Mouse (Mus musculus): ENCODE results near the gene Zcchc3. TPM values are rescaled to one million over a fixed set of nuclear protein-coding genes. Genes with fewer than 3 reads are reported as not detected.
A peak's percentile ranks its signal among the peaks of the same experiment; 100 is the strongest.

The Zcchc3 gene
- polyA plus RNA-seq, 1 experiment from 2014 or later: 41.0 TPM

- ATAC-seq (ENCODE audit: insufficient number of reproducible peaks, insufficient read depth, low FRiP score, low read depth): no peak
- peaks cover 31% of the 10 kb centered on the region for H3K4me1 ChIP-seq (ENCODE audit: control insufficient read depth, insufficient read depth, low read length)
These were observed 852 bp downstream of the Zcchc3 start for GRCm38 (mm10) chr2:152413765-152414584.

GRCm38 (mm10) chr2:152413158-152413764 lies 1.6 kb downstream of the Zcchc3 start:
- H3K27ac ChIP-seq (ENCODE audit: low read length): peak overlapping the region; percentile 99
- ATAC-seq (ENCODE audit: insufficient number of reproducible peaks, insufficient read depth, low FRiP score, low read depth): no peak
- H3K27me3 ChIP-seq (ENCODE audit: control insufficient read depth, insufficient read depth, low read length): no peaks in the 10 kb centered on the region
- WGBS: under 1% methylated on average over 21 of the region's 21 CpGs
- peaks cover 31% of the 10 kb centered on the region for H3K4me1 ChIP-seq (ENCODE audit: control insufficient read depth, insufficient read depth, low read length)
- no peaks in the 10 kb centered on the region for H3K9me3 ChIP-seq (ENCODE audit: control insufficient read depth, low read depth, low read length)
- H3K4me3 ChIP-seq (ENCODE audit: low read depth, low read length): peak overlapping the region; percentile 85
- peak overlapping the region; percentile 99 for H3K9ac ChIP-seq (replicated peaks; ENCODE audit: low read depth, low read length)
- H3K36me3 ChIP-seq (ENCODE audit: control insufficient read depth, insufficient read depth, low read length): no peaks in the 10 kb centered on the region
- peak overlapping the region; percentile 92 for H3K4me2 ChIP-seq (replicated peaks; ENCODE audit: low read depth, low read length)

More at GRCm38 (mm10) chr2:152413765-152414584, 852 bp downstream of the Zcchc3 start:
- Histone ChIP-seq H3K4me2 (replicated peaks; ENCODE audit: low read depth, low read length) (peak overlapping the region; percentile 92), H3K9ac (replicated peaks; ENCODE audit: low read depth, low read length) (peak overlapping the region; percentile 99), H3K27ac (ENCODE audit: low read length) (peak overlapping the region; percentile 99), H3K4me3 (ENCODE audit: low read depth, low read length) (peak overlapping the region; percentile 85), H3K27me3 (ENCODE audit: control insufficient read depth, insufficient read depth, low read length) (no peaks in the 10 kb centered on the region), H3K36me3 (ENCODE audit: control insufficient read depth, insufficient read depth, low read length) (no peaks in the 10 kb centered on the region), H3K9me3 (ENCODE audit: control insufficient read depth, low read depth, low read length) (no peaks in the 10 kb centered on the region)
- WGBS: under 1% methylated on average over 86 of the region's 86 CpGs

- no peaks in the 10 kb centered on the region for H3K9me3 ChIP-seq (ENCODE audit: control insufficient read depth, low read depth, low read length)
- peak overlapping the region; percentile 85 for H3K4me3 ChIP-seq (ENCODE audit: low read depth, low read length)
- H3K9ac ChIP-seq (replicated peaks; ENCODE audit: low read depth, low read length): peak overlapping the region; percentile 99
- H3K4me1 ChIP-seq (ENCODE audit: control insufficient read depth, insufficient read depth, low read length): peaks cover 31% of the 10 kb centered on the region
- H3K27me3 ChIP-seq (ENCODE audit: control insufficient read depth, insufficient read depth, low read length): no peaks in the 10 kb centered on the region
- 3% methylated on average over 15 of the region's 15 CpGs for WGBS
- H3K27ac ChIP-seq (ENCODE audit: low read length): peak overlapping the region; percentile 99
- no peaks in the 10 kb centered on the region for H3K36me3 ChIP-seq (ENCODE audit: control insufficient read depth, insufficient read depth, low read length)
- H3K4me2 ChIP-seq (replicated peaks; ENCODE audit: low read depth, low read length): peak overlapping the region; percentile 92
- no peak for ATAC-seq (ENCODE audit: insufficient number of reproducible peaks, insufficient read depth, low FRiP score, low read depth)
These were observed 2.2 kb downstream of the Zcchc3 start for GRCm38 (mm10) chr2:152412526-152413157.

GRCm38 (mm10) chr2:152411471-152411870 lies 3.4 kb downstream of the Zcchc3 start:
- H3K4me2 ChIP-seq (replicated peaks; ENCODE audit: low read depth, low read length): peak overlapping the region; percentile 92
- H3K4me3 ChIP-seq (ENCODE audit: low read depth, low read length): peak overlapping the region; percentile 85
- H3K27ac ChIP-seq (ENCODE audit: low read length): peak overlapping the region; percentile 99
- no peaks in the 10 kb centered on the region for H3K36me3 ChIP-seq (ENCODE audit: control insufficient read depth, insufficient read depth, low read length)
- peaks cover 31% of the 10 kb centered on the region for H3K4me1 ChIP-seq (ENCODE audit: control insufficient read depth, insufficient read depth, low read length)
- H3K9ac ChIP-seq (replicated peaks; ENCODE audit: low read depth, low read length): peak overlapping the region; percentile 99; the same call in 1 of the 2 replicates
- no peaks in the 10 kb centered on the region for H3K9me3 ChIP-seq (ENCODE audit: control insufficient read depth, low read depth, low read length)
- H3K27me3 ChIP-seq (ENCODE audit: control insufficient read depth, insufficient read depth, low read length): no peaks in the 10 kb centered on the region
- 6% methylated on average over 7 of the region's 7 CpGs for WGBS
- ATAC-seq (ENCODE audit: insufficient number of reproducible peaks, insufficient read depth, low FRiP score, low read depth): no peak

- Histone ChIP-seq H3K4me2 (replicated peaks; ENCODE audit: low read depth, low read length) (peak overlapping the region; percentile 92), H3K27me3 (ENCODE audit: control insufficient read depth, insufficient read depth, low read length) (no peaks in the 10 kb centered on the region), H3K4me1 (ENCODE audit: control insufficient read depth, insufficient read depth, low read length) (peaks cover 31% of the 10 kb centered on the region), H3K9ac (replicated peaks; ENCODE audit: low read depth, low read length) (peak overlapping the region; percentile 99; the same call in 1 of the 2 replicates), H3K9me3 (ENCODE audit: control insufficient read depth, low read depth, low read length) (no peaks in the 10 kb centered on the region), H3K4me3 (ENCODE audit: low read depth, low read length) (peak overlapping the region; percentile 85), H3K27ac (ENCODE audit: low read length) (peak overlapping the region; percentile 99), H3K36me3 (ENCODE audit: control insufficient read depth, insufficient read depth, low read length) (no peaks in the 10 kb centered on the region)
- ATAC-seq (ENCODE audit: insufficient number of reproducible peaks, insufficient read depth, low FRiP score, low read depth): peak; percentile 74
- 1% methylated on average over 15 of the region's 15 CpGs for WGBS
These were observed 3.9 kb downstream of the Zcchc3 start for GRCm38 (mm10) chr2:152410971-152411371.

GRCm38 (mm10) chr2:152409781-152410180 lies 5.0 kb downstream of the Zcchc3 start:
- no peaks in the 10 kb centered on the region for H3K36me3 ChIP-seq (ENCODE audit: control insufficient read depth, insufficient read depth, low read length)
- peaks cover 34% of the 10 kb centered on the region for H3K4me1 ChIP-seq (ENCODE audit: control insufficient read depth, insufficient read depth, low read length)
- no peaks in the 10 kb centered on the region for H3K9me3 ChIP-seq (ENCODE audit: control insufficient read depth, low read depth, low read length)
- H3K27ac ChIP-seq (ENCODE audit: low read length): peak overlapping the region; percentile 99
- WGBS: 61% methylated on average over 6 of the region's 6 CpGs
- H3K4me3 ChIP-seq (ENCODE audit: low read depth, low read length): no peak overlapping the region
- no peak overlapping the region for H3K4me2 ChIP-seq (replicated peaks; ENCODE audit: low read depth, low read length)
- H3K27me3 ChIP-seq (ENCODE audit: control insufficient read depth, insufficient read depth, low read length): no peaks in the 10 kb centered on the region
- ATAC-seq (ENCODE audit: insufficient number of reproducible peaks, insufficient read depth, low FRiP score, low read depth): no peak
- H3K9ac ChIP-seq (replicated peaks; ENCODE audit: low read depth, low read length): no peak overlapping the region

GRCm38 (mm10) chr2:152406126-152406525 lies 8.7 kb downstream of the Zcchc3 start:
- Histone ChIP-seq H3K9ac (replicated peaks; ENCODE audit: low read depth, low read length) (no peak overlapping the region), H3K9me3 (ENCODE audit: control insufficient read depth, low read depth, low read length) (no peaks in the 10 kb centered on the region), H3K27me3 (ENCODE audit: control insufficient read depth, insufficient read depth, low read length) (no peaks in the 10 kb centered on the region), H3K4me2 (replicated peaks; ENCODE audit: low read depth, low read length) (peak overlapping the region; percentile 53), H3K4me1 (ENCODE audit: control insufficient read depth, insufficient read depth, low read length) (peaks cover 26% of the 10 kb centered on the region), H3K36me3 (ENCODE audit: control insufficient read depth, insufficient read depth, low read length) (no peaks in the 10 kb centered on the region), H3K27ac (ENCODE audit: low read length) (peak overlapping the region; percentile 72; the same call in 1 of the 2 replicates), H3K4me3 (ENCODE audit: low read depth, low read length) (peak overlapping the region; percentile 21)
- ATAC-seq (ENCODE audit: insufficient number of reproducible peaks, insufficient read depth, low FRiP score, low read depth): peak; percentile 95
- WGBS: under 1% methylated on average over 19 of the region's 19 CpGs

- peak overlapping the region; percentile 63 for H3K9ac ChIP-seq (replicated peaks; ENCODE audit: low read depth, low read length)
- H3K36me3 ChIP-seq (ENCODE audit: control insufficient read depth, insufficient read depth, low read length): peaks cover 3% of the 10 kb centered on the region
- WGBS: under 1% methylated on average over 13 of the region's 13 CpGs
- H3K4me3 ChIP-seq (ENCODE audit: low read depth, low read length): peak overlapping the region; percentile 88
- H3K4me2 ChIP-seq (replicated peaks; ENCODE audit: low read depth, low read length): peak overlapping the region; percentile 94
- H3K27ac ChIP-seq (ENCODE audit: low read length): peak overlapping the region; percentile 100
- H3K27me3 ChIP-seq (ENCODE audit: control insufficient read depth, insufficient read depth, low read length): no peaks in the 10 kb centered on the region
- no peaks in the 10 kb centered on the region for H3K9me3 ChIP-seq (ENCODE audit: control insufficient read depth, low read depth, low read length)
- ATAC-seq (ENCODE audit: insufficient number of reproducible peaks, insufficient read depth, low FRiP score, low read depth): peak; percentile 1; the same call in 1 of the 2 replicates
- H3K4me1 ChIP-seq (ENCODE audit: control insufficient read depth, insufficient read depth, low read length): peaks cover 14% of the 10 kb centered on the region
These were observed 15.7 kb downstream of the Zcchc3 start for GRCm38 (mm10) chr2:152399122-152399542.
